Mouse (Mus musculus) colon, adult 2 months (tissue): ENCODE results near the gene Prl7a2. TPM values are rescaled to one million over a fixed set of nuclear protein-coding genes. Genes with fewer than 3 reads are reported as not detected.

Experiments
- polyA plus RNA-seq: library from polyadenylated mRNA; depleted of rRNA; stranded (reverse); fragments of >200 nt; gene quantifications from 2 replicates; pipeline ENCODE4 v1.2.3, GENCODE M21; 2012; rRNA removed

Prl7a2 gene
- polyA plus RNA-seq, result not detected in 2 replicates

GRCm38 (mm10) chr13:27667936-27668335 lies at the start of gene Prl7a2:
Gene Prl7a2 (minus strand): TSS chr13:27668036.

GRCm38 (mm10) chr13:27716636-27717035 lies 48.8 kb upstream of the Prl7a2 start, which contains the start of gene Prl7d1:
Gene Prl7d1 (minus strand): TSS chr13:27716736.

GRCm38 (mm10) chr13:27642393-27642792 lies 25.4 kb downstream of the Prl7a2 start, which contains the start of gene Prl7a1:
Gene Prl7a1 (minus strand): TSS chr13:27642493.

DNA sequence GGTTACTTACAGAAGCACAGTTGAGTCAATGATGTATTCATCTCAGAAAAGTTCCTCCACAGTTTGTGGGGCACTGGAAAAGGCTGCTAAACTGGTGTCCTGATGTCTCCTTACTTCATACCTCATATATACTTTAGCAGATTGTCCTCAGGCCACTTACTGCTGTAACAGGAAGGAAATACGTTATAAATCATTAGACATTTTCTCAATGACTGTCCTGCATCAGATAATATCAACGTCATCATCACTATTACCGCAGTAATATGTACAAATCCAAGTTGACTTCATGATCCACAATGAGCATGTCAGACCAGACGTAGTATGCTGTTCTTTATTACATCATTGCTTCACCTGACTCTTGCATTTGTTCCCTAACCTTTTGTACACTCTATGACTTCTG lies 57.4 kb downstream of the Prl7a2 start, which contains the start of gene Prl7b1:
Gene Prl7b1, minus strand, starts transcription at position 101 of the 400 bp plus-strand sequence.

Other genes starting within 250 kb of the Prl7a2 start
- not detected in 2 replicates for gene Prl8a6, start 229.3 kb downstream of the Prl7a2 start, polyA plus RNA-seq
- not detected in 2 replicates for gene Prl8a8, start 154.8 kb downstream of the Prl7a2 start, polyA plus RNA-seq
- not detected in 2 replicates for gene Prl8a9, start 103.4 kb downstream of the Prl7a2 start, polyA plus RNA-seq
- not detected in 2 replicates for gene Prl8a1, start 85.9 kb downstream of the Prl7a2 start, polyA plus RNA-seq
- gene Prl7b1, start 57.5 kb downstream of the Prl7a2 start, polyA plus RNA-seq, result not detected in 2 replicates
- gene Prl7a1, start 25.5 kb downstream of the Prl7a2 start, polyA plus RNA-seq, result not detected in 2 replicates
- not detected in 2 replicates for gene Prl7d1, start 48.7 kb upstream of the Prl7a2 start, polyA plus RNA-seq
- gene Prl7c1, start 112.8 kb upstream of the Prl7a2 start, polyA plus RNA-seq, result not detected in 2 replicates
- gene Prl2a1, start 133.6 kb upstream of the Prl7a2 start, polyA plus RNA-seq, result not detected in 2 replicates
- gene Prl2c1, start 181.3 kb upstream of the Prl7a2 start, polyA plus RNA-seq, result not detected in 2 replicates